Mouse (Mus musculus) neural tube, embryonic 11.5 days (tissue): ENCODE measurements around the gene Selenot. TPM values are rescaled to one million over a fixed set of nuclear protein-coding genes. Genes with fewer than 3 reads are reported as not detected.
A peak's percentile ranks its signal among the peaks of the same experiment; 100 is the strongest.
"Not testable (repeated sequence)": the region's sequence is repeated elsewhere in the genome, so short reads cannot be mapped to it uniquely, and the experiment has no call there.

ENCODE experiments used
- ATAC-seq: fragments of 200-750 bp; cut with Nextera tagmentation; 2 replicates; pipeline ENCODE4 v1.8.0; 2017; ENCODE audit warnings: moderate number of reproducible peaks, mild to moderate bottlenecking, moderate TSS enrichment, moderate library complexity; ENCODE audit not compliant: insufficient read depth, low FRiP score, low TSS enrichment
- DNase-seq: peaks from one replicate; pipeline ENCODE4 v3.0.0-alpha.2; 2015; ENCODE audit warnings: low spot score
- H3K27ac ChIP-seq: fragments of 300-500 bp; sonication (generic); 2 replicates; pipeline ENCODE4 v1.5.1; 2014; ENCODE audit warnings: low read depth, mild to moderate bottlenecking, low read length
- H3K27me3 ChIP-seq: fragments of 300-500 bp; sonication (generic); 2 replicates; pipeline ENCODE4 v1.6.1; 2014; ENCODE audit warnings: mild to moderate bottlenecking, low read length, mixed read lengths; ENCODE audit not compliant: control insufficient read depth, insufficient read depth
- H3K36me3 ChIP-seq: fragments of 300-500 bp; sonication (generic); 2 replicates; pipeline ENCODE4 v1.6.1; 2014; ENCODE audit warnings: mild to moderate bottlenecking, low read length, moderate library complexity, mixed read lengths; ENCODE audit not compliant: control insufficient read depth, insufficient read depth
- H3K4me1 ChIP-seq: fragments of 300-500 bp; sonication (generic); 2 replicates; pipeline ENCODE4 v1.6.1; 2014; ENCODE audit warnings: low read length, mixed read lengths; ENCODE audit not compliant: control insufficient read depth, insufficient read depth
- H3K4me2 ChIP-seq: fragments of 300-500 bp; sonication (generic); 2 replicates; pipeline ENCODE4 v1.6.1; 2014; ENCODE audit warnings: low read depth, mild to moderate bottlenecking, moderate library complexity
- H3K4me3 ChIP-seq: fragments of 300-500 bp; sonication (generic); 2 replicates; pipeline ENCODE4 v1.5.1; 2014; ENCODE audit warnings: low read depth, low read length
- H3K9ac ChIP-seq: fragments of 300-500 bp; sonication (generic); 2 replicates; pipeline ENCODE4 v1.6.1; 2014; ENCODE audit warnings: mild to moderate bottlenecking, low read length
- H3K9me3 ChIP-seq: fragments of 300-500 bp; sonication (generic); 2 replicates; pipeline ENCODE4 v1.6.1; 2016; ENCODE audit warnings: low read length; ENCODE audit not compliant: control insufficient read depth
- WGBS: fragments of 180-500 bp; shearing (Covaris S2); extraction: QIAGEN DNeasy Blood & Tissue Kit; methylation state at CpG from one replicate; pipeline ENCODE4 v1.1.7; 2014; 5-methylcytosine and 5-hydroxymethylcytosine counted together
- polyA plus RNA-seq: library from polyadenylated mRNA; unstranded; fragments of >200 nt; fragmentation: Nextera tagmentation; extraction: Ambion mirVana; gene quantifications from 2 replicates; pipeline ENCODE4 v1.2.1, GENCODE M21; 2014

Selenot gene
- polyA plus RNA-seq, 1 experiment from 2014 or later = 28.1 TPM

- Histone ChIP-seq H3K9me3 (no peaks in the 10 kb centered on the region), H3K9ac (peak overlapping the region; percentile 100), H3K27ac (no peak overlapping the region), H3K4me3 (peak overlapping the region; percentile 96), H3K4me1 (0 out of 2 replicates have a peak, but pooled peaks cover 4% of the 10 kb centered on the region), H3K36me3 (0 out of 2 replicates have a peak, but pooled peaks cover 2% of the 10 kb centered on the region), H3K27me3 (no peaks in the 10 kb centered on the region), H3K4me2 (peak overlapping the region; percentile 59)
- WGBS = 23% methylated on average over 8 of the region's 8 CpGs
- ATAC-seq (no peak), DNase-seq (no peak)
Measured at GRCm38 (mm10) chr3:58577506-58578050, 1.1 kb downstream of the Selenot start.

GRCm38 (mm10) chr3:58581530-58581929 lies 5.1 kb downstream of the Selenot start:
- H3K36me3 ChIP-seq = peaks cover 4% of the 10 kb centered on the region; the same call in 1 of the 2 replicates

DNA sequence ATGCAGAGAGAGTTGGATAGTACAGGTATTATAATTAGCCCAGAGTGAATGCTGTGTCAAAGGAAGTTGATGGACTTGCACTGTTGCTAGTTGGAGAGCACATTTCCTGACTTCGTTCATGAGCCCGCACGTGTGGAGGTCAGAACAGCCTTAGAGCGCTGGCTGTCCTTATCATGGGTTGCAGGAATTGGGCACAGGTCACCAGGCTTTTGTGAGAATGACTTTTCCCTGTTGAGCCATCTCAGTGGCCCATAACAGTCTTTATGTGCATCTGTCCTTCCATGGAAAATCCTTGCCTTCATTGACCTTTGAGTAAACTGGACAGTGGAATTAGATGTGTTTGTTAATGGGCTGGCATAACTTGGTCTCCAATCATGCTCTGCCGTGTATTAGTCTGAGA lies 5.9 kb downstream of the Selenot start:
- DNase-seq (no peak), ATAC-seq (no peak)
- Histone ChIP-seq H3K9me3 (no peaks in the 10 kb centered on the region), H3K4me3 (no peak overlapping the region), H3K36me3 (peaks cover 4% of the 10 kb centered on the region; the same call in 1 of the 2 replicates), H3K9ac (no peak overlapping the region), H3K4me1 (0 out of 2 replicates have a peak, but pooled peaks cover 4% of the 10 kb centered on the region), H3K27ac (no peak overlapping the region), H3K4me2 (no peak overlapping the region), H3K27me3 (no peaks in the 10 kb centered on the region)
- 89% methylated on average over 5 of the region's 5 CpGs for WGBS

More at GRCm38 (mm10) chr3:58581530-58581929, 5.1 kb downstream of the Selenot start:
- Histone ChIP-seq H3K27me3 (no peaks in the 10 kb centered on the region), H3K4me2 (no peak overlapping the region), H3K27ac (no peak overlapping the region), H3K4me1 (0 out of 2 replicates have a peak, but pooled peaks cover 4% of the 10 kb centered on the region), H3K4me3 (no peak overlapping the region), H3K9ac (no peak overlapping the region), H3K9me3 (no peaks in the 10 kb centered on the region)
- DNase-seq (no peak), ATAC-seq (no peak)
- WGBS = 94% methylated on average over 4 of the region's 4 CpGs

- no peak overlapping the region for H3K9ac ChIP-seq
- no peak overlapping the region for H3K4me2 ChIP-seq
- DNase-seq (no peak), ATAC-seq (no peak)
- H3K4me3 ChIP-seq = no peak overlapping the region
- H3K36me3 ChIP-seq = peaks cover 4% of the 10 kb centered on the region; the same call in 1 of the 2 replicates
- H3K4me1 ChIP-seq = 0 out of 2 replicates have a peak, but pooled peaks cover 4% of the 10 kb centered on the region
- H3K27ac ChIP-seq = no peak overlapping the region
- WGBS = 94% methylated on average over 5 of the region's 5 CpGs
- H3K9me3 ChIP-seq = no peaks in the 10 kb centered on the region
- no peaks in the 10 kb centered on the region for H3K27me3 ChIP-seq
Measured at GRCm38 (mm10) chr3:58582788-58583426, 6.5 kb downstream of the Selenot start.

- not testable (repeated sequence) for H3K4me2 ChIP-seq, ATAC-seq, DNase-seq, H3K27ac ChIP-seq, H3K4me3 ChIP-seq, H3K9ac ChIP-seq, H3K9me3 ChIP-seq, H3K36me3 ChIP-seq, H3K4me1 ChIP-seq, H3K27me3 ChIP-seq
- 91% methylated on average over 4 of the region's 4 CpGs for WGBS
Measured at GRCm38 (mm10) chr3:58590544-58590943, 14.1 kb downstream of the Selenot start.

- H3K9me3 ChIP-seq, H3K27me3 ChIP-seq, DNase-seq, ATAC-seq, H3K36me3 ChIP-seq, H3K4me3 ChIP-seq, H3K9ac ChIP-seq, H3K27ac ChIP-seq, H3K4me1 ChIP-seq, H3K4me2 ChIP-seq: not testable (repeated sequence)
- 81% methylated on average over 7 of the region's 7 CpGs for WGBS
Measured at GRCm38 (mm10) chr3:58592666-58593065, 16.2 kb downstream of the Selenot start.

- no peak for ATAC-seq
- H3K4me1 ChIP-seq = no peaks in the 10 kb centered on the region
- WGBS = 54% methylated on average over 5 of the region's 5 CpGs
- peaks cover 6% of the 10 kb centered on the region for H3K36me3 ChIP-seq
- no peak overlapping the region for H3K9ac ChIP-seq
- no peak overlapping the region for H3K27ac ChIP-seq
- no peak overlapping the region for H3K4me2 ChIP-seq
- H3K27me3 ChIP-seq = no peaks in the 10 kb centered on the region
- no peak overlapping the region for H3K4me3 ChIP-seq
- no peaks in the 10 kb centered on the region for H3K9me3 ChIP-seq
- no peak for DNase-seq
Measured at GRCm38 (mm10) chr3:58593623-58594022, 17.2 kb downstream of the Selenot start.

GRCm38 (mm10) chr3:58608506-58608905 lies 32.1 kb downstream of the Selenot start:
- ATAC-seq (no peak), DNase-seq (no peak)
- 58% methylated on average over 4 of the region's 4 CpGs for WGBS

GRCm38 (mm10) chr3:58609985-58610384 lies 33.5 kb downstream of the Selenot start:
- ATAC-seq (no peak), DNase-seq (no peak)
- no peaks in the 10 kb centered on the region for H3K9me3 ChIP-seq
- no peaks in the 10 kb centered on the region for H3K4me1 ChIP-seq
- no peak overlapping the region for H3K4me2 ChIP-seq
- WGBS = 84% methylated on average over 5 of the region's 5 CpGs
- H3K36me3 ChIP-seq = no peaks in the 10 kb centered on the region
- H3K9ac ChIP-seq = no peak overlapping the region
- H3K4me3 ChIP-seq = no peak overlapping the region
- H3K27me3 ChIP-seq = no peaks in the 10 kb centered on the region
- no peak overlapping the region for H3K27ac ChIP-seq

More at GRCm38 (mm10) chr3:58608506-58608905, 32.1 kb downstream of the Selenot start:
- H3K27ac ChIP-seq = no peak overlapping the region
- no peak overlapping the region for H3K4me2 ChIP-seq
- H3K4me3 ChIP-seq = no peak overlapping the region
- no peaks in the 10 kb centered on the region for H3K4me1 ChIP-seq
- no peak overlapping the region for H3K9ac ChIP-seq
- H3K9me3 ChIP-seq = no peaks in the 10 kb centered on the region
- no peaks in the 10 kb centered on the region for H3K27me3 ChIP-seq
- no peaks in the 10 kb centered on the region for H3K36me3 ChIP-seq
